Mouse (Mus musculus): Measurements from ENCODE around the gene Kif13a. TPM values are rescaled to one million over a fixed set of nuclear protein-coding genes. Genes with fewer than 3 reads are reported as not detected.

Gene Kif13a
- polyA plus RNA-seq, 1 experiment from 2014 or later: 7.2 TPM

- 2% methylated on average over 20 of the region's 20 CpGs for WGBS
- peak overlapping the region; percentile 61 for H3K4me2 ChIP-seq (ENCODE audit: low read length)
- peaks cover 11% of the 10 kb centered on the region for H3K4me1 ChIP-seq (ENCODE audit: control insufficient read depth, insufficient read depth, low read length)
- peak overlapping the region; percentile 32 for H3K4me3 ChIP-seq (ENCODE audit: low read depth, low read length)
- no peak overlapping the region for H3K27ac ChIP-seq (ENCODE audit: low read length)
- H3K9ac ChIP-seq (ENCODE audit: low read depth, low read length): peak overlapping the region; percentile 53; the same call in 1 of the 2 replicates
- no peaks in the 10 kb centered on the region for H3K9me3 ChIP-seq (replicated peaks; ENCODE audit: control insufficient read depth, low read length, poor library complexity, severe bottlenecking)
- no peaks in the 10 kb centered on the region; the same call in 1 of the 2 replicates for H3K27me3 ChIP-seq (ENCODE audit: control insufficient read depth, insufficient read depth, low read depth, low read length)
- no peak for ATAC-seq
- no peaks in the 10 kb centered on the region for H3K36me3 ChIP-seq (ENCODE audit: control insufficient read depth, insufficient read depth, low read length)
These were observed 193.7 kb downstream of the Kif13a start for GRCm38 (mm10) chr13:46735808-46736478.

GRCm38 (mm10) chr13:46735219-46735807, 194.4 kb downstream of the Kif13a start:
- Histone ChIP-seq H3K4me1 (ENCODE audit: control insufficient read depth, insufficient read depth, low read length) (peaks cover 11% of the 10 kb centered on the region), H3K27me3 (ENCODE audit: control insufficient read depth, insufficient read depth, low read depth, low read length) (no peaks in the 10 kb centered on the region; the same call in 1 of the 2 replicates), H3K36me3 (ENCODE audit: control insufficient read depth, insufficient read depth, low read length) (no peaks in the 10 kb centered on the region), H3K27ac (ENCODE audit: low read length) (no peak overlapping the region), H3K4me2 (ENCODE audit: low read length) (peak overlapping the region; percentile 61), H3K4me3 (ENCODE audit: low read depth, low read length) (peak overlapping the region; percentile 32; the same call in 1 of the 2 replicates), H3K9me3 (replicated peaks; ENCODE audit: control insufficient read depth, low read length, poor library complexity, severe bottlenecking) (no peaks in the 10 kb centered on the region), H3K9ac (ENCODE audit: low read depth, low read length) (no peak overlapping the region)
- no peak for ATAC-seq
- 46% methylated on average over 11 of the region's 11 CpGs for WGBS

GRCm38 (mm10) chr13:46729998-46730397, 199.7 kb downstream of the Kif13a start:
- Histone ChIP-seq H3K27me3 (ENCODE audit: control insufficient read depth, insufficient read depth, low read depth, low read length) (no peaks in the 10 kb centered on the region), H3K4me2 (ENCODE audit: low read length) (no peak overlapping the region), H3K9ac (ENCODE audit: low read depth, low read length) (no peak overlapping the region), H3K9me3 (replicated peaks; ENCODE audit: control insufficient read depth, low read length, poor library complexity, severe bottlenecking) (no peaks in the 10 kb centered on the region), H3K4me1 (ENCODE audit: control insufficient read depth, insufficient read depth, low read length) (peaks cover 9% of the 10 kb centered on the region), H3K4me3 (ENCODE audit: low read depth, low read length) (no peak overlapping the region), H3K36me3 (ENCODE audit: control insufficient read depth, insufficient read depth, low read length) (no peaks in the 10 kb centered on the region), H3K27ac (ENCODE audit: low read length) (no peak overlapping the region)
- ATAC-seq: no peak
- 75% methylated on average over 2 of the region's 2 CpGs for WGBS

GRCm38 (mm10) chr13:46728411-46728810, 201.3 kb downstream of the Kif13a start:
- Histone ChIP-seq H3K27ac (ENCODE audit: low read length) (peak overlapping the region; percentile 90), H3K27me3 (ENCODE audit: control insufficient read depth, insufficient read depth, low read depth, low read length) (no peaks in the 10 kb centered on the region), H3K4me3 (ENCODE audit: low read depth, low read length) (peak overlapping the region; percentile 100), H3K9me3 (replicated peaks; ENCODE audit: control insufficient read depth, low read length, poor library complexity, severe bottlenecking) (no peaks in the 10 kb centered on the region), H3K4me2 (ENCODE audit: low read length) (peak overlapping the region; percentile 69), H3K36me3 (ENCODE audit: control insufficient read depth, insufficient read depth, low read length) (no peaks in the 10 kb centered on the region), H3K4me1 (ENCODE audit: control insufficient read depth, insufficient read depth, low read length) (peaks cover 17% of the 10 kb centered on the region), H3K9ac (ENCODE audit: low read depth, low read length) (peak overlapping the region; percentile 88)
- ATAC-seq: peak; percentile 31
- WGBS: 31% methylated on average over 5 of the region's 5 CpGs

- WGBS: 0% methylated on average over 34 of the region's 51 CpGs
- peak; percentile 95 for ATAC-seq
These were observed 201.8 kb downstream of the Kif13a start, which contains the start of gene Nup153 for GRCm38 (mm10) chr13:46727837-46728268. Gene Nup153, minus strand, starts transcription at chr13:46727940.

GRCm38 (mm10) chr13:46727038-46727836, 202.4 kb downstream of the Kif13a start:
- peak overlapping the region; percentile 90 for H3K27ac ChIP-seq (ENCODE audit: low read length)
- WGBS: 0% methylated on average over 61 of the region's 85 CpGs
- peak overlapping the region; percentile 88 for H3K9ac ChIP-seq (ENCODE audit: low read depth, low read length)
- no peaks in the 10 kb centered on the region for H3K9me3 ChIP-seq (replicated peaks; ENCODE audit: control insufficient read depth, low read length, poor library complexity, severe bottlenecking)
- H3K4me2 ChIP-seq (ENCODE audit: low read length): peak overlapping the region; percentile 64
- peak; percentile 88 for ATAC-seq
- peaks cover 17% of the 10 kb centered on the region for H3K4me1 ChIP-seq (ENCODE audit: control insufficient read depth, insufficient read depth, low read length)
- no peaks in the 10 kb centered on the region for H3K36me3 ChIP-seq (ENCODE audit: control insufficient read depth, insufficient read depth, low read length)
- no peaks in the 10 kb centered on the region for H3K27me3 ChIP-seq (ENCODE audit: control insufficient read depth, insufficient read depth, low read depth, low read length)
- H3K4me3 ChIP-seq (ENCODE audit: low read depth, low read length): peak overlapping the region; percentile 100

More at GRCm38 (mm10) chr13:46727837-46728268, 201.8 kb downstream of the Kif13a start, which contains the start of gene Nup153:
- Histone ChIP-seq H3K36me3 (ENCODE audit: control insufficient read depth, insufficient read depth, low read length) (no peaks in the 10 kb centered on the region), H3K27me3 (ENCODE audit: control insufficient read depth, insufficient read depth, low read depth, low read length) (no peaks in the 10 kb centered on the region), H3K4me1 (ENCODE audit: control insufficient read depth, insufficient read depth, low read length) (peaks cover 17% of the 10 kb centered on the region), H3K4me2 (ENCODE audit: low read length) (peak within 1 kb of the TSS; percentile 69), H3K27ac (ENCODE audit: low read length) (peak within 1 kb of the TSS; percentile 90), H3K4me3 (ENCODE audit: low read depth, low read length) (peak within 1 kb of the TSS; percentile 100), H3K9ac (ENCODE audit: low read depth, low read length) (peak within 1 kb of the TSS; percentile 88), H3K9me3 (replicated peaks; ENCODE audit: control insufficient read depth, low read length, poor library complexity, severe bottlenecking) (no peaks in the 10 kb centered on the region)

GRCm38 (mm10) chr13:46726288-46727037, 203.2 kb downstream of the Kif13a start:
- H3K4me3 ChIP-seq (ENCODE audit: low read depth, low read length): peak overlapping the region; percentile 100
- H3K9me3 ChIP-seq (replicated peaks; ENCODE audit: control insufficient read depth, low read length, poor library complexity, severe bottlenecking): no peaks in the 10 kb centered on the region
- H3K4me2 ChIP-seq (ENCODE audit: low read length): peak overlapping the region; percentile 64
- ATAC-seq: no peak
- WGBS: under 1% methylated on average over 30 of the region's 30 CpGs
- peak overlapping the region; percentile 90 for H3K27ac ChIP-seq (ENCODE audit: low read length)
- peaks cover 17% of the 10 kb centered on the region for H3K4me1 ChIP-seq (ENCODE audit: control insufficient read depth, insufficient read depth, low read length)
- H3K27me3 ChIP-seq (ENCODE audit: control insufficient read depth, insufficient read depth, low read depth, low read length): no peaks in the 10 kb centered on the region
- H3K9ac ChIP-seq (ENCODE audit: low read depth, low read length): peak overlapping the region; percentile 88
- no peaks in the 10 kb centered on the region for H3K36me3 ChIP-seq (ENCODE audit: control insufficient read depth, insufficient read depth, low read length)

- H3K4me2 ChIP-seq (ENCODE audit: low read length): peak overlapping the region; percentile 30; the same call in 1 of the 2 replicates
- H3K27ac ChIP-seq (ENCODE audit: low read length): no peak overlapping the region
- no peak for ATAC-seq
- H3K9ac ChIP-seq (ENCODE audit: low read depth, low read length): no peak overlapping the region
- no peaks in the 10 kb centered on the region for H3K9me3 ChIP-seq (replicated peaks; ENCODE audit: control insufficient read depth, low read length, poor library complexity, severe bottlenecking)
- H3K4me1 ChIP-seq (ENCODE audit: control insufficient read depth, insufficient read depth, low read length): peaks cover 17% of the 10 kb centered on the region
- H3K4me3 ChIP-seq (ENCODE audit: low read depth, low read length): no peak overlapping the region
- H3K27me3 ChIP-seq (ENCODE audit: control insufficient read depth, insufficient read depth, low read depth, low read length): no peaks in the 10 kb centered on the region
- WGBS: 23% methylated on average over 2 of the region's 2 CpGs
- no peaks in the 10 kb centered on the region for H3K36me3 ChIP-seq (ENCODE audit: control insufficient read depth, insufficient read depth, low read length)
These were observed 204.4 kb downstream of the Kif13a start for GRCm38 (mm10) chr13:46725227-46725626.
